Mouse (Mus musculus) hindbrain, embryonic 11.5 days (tissue): ENCODE results near the gene Nek6. TPM values are rescaled to one million over a fixed set of nuclear protein-coding genes. Genes with fewer than 3 reads are reported as not detected.

Experiments
- ATAC-seq: fragments of 200-750 bp; cut with Nextera tagmentation; 2 replicates; pipeline ENCODE4 v1.8.0; 2017; ENCODE audit warnings: mild to moderate bottlenecking, moderate TSS enrichment, moderate library complexity; ENCODE audit not compliant: low FRiP score
- DNase-seq: peaks from one replicate; pipeline ENCODE4 v3.0.0-alpha.2; 2015; ENCODE audit warnings: low spot score
- H3K27ac ChIP-seq: fragments of 300-500 bp; sonication (generic); 2 replicates; pipeline ENCODE4 v1.5.1; 2014; ENCODE audit warnings: mild to moderate bottlenecking, low read depth, low read length
- H3K27me3 ChIP-seq: fragments of 300-500 bp; sonication (generic); 2 replicates; pipeline ENCODE4 v1.6.1; 2014; ENCODE audit warnings: mild to moderate bottlenecking, low read length, moderate library complexity, mixed read lengths; ENCODE audit not compliant: control insufficient read depth, insufficient read depth
- H3K36me3 ChIP-seq: fragments of 300-500 bp; sonication (generic); 2 replicates; pipeline ENCODE4 v1.6.1; 2014; ENCODE audit warnings: mild to moderate bottlenecking, low read length, moderate library complexity, mixed read lengths; ENCODE audit not compliant: control insufficient read depth, insufficient read depth
- H3K4me1 ChIP-seq: fragments of 300-500 bp; sonication (generic); replicated peaks from 2 replicates; pipeline ENCODE4 v1.6.1; 2014; ENCODE audit warnings: low read length, mixed read lengths; ENCODE audit not compliant: control insufficient read depth, insufficient read depth
- H3K4me2 ChIP-seq: fragments of 300-500 bp; sonication (generic); replicated peaks from 2 replicates; pipeline ENCODE4 v1.6.1; 2014; ENCODE audit warnings: mild to moderate bottlenecking, low read depth, low read length
- H3K4me3 ChIP-seq: fragments of 300-500 bp; sonication (generic); 2 replicates; pipeline ENCODE4 v1.5.1; 2014; ENCODE audit warnings: low read depth, low read length
- H3K9ac ChIP-seq: fragments of 300-500 bp; sonication (generic); 2 replicates; pipeline ENCODE4 v1.6.1; 2014; ENCODE audit warnings: low read depth, low read length
- H3K9me3 ChIP-seq: fragments of 300-500 bp; sonication (generic); 2 replicates; pipeline ENCODE4 v1.6.1; 2016; ENCODE audit warnings: low read length; ENCODE audit not compliant: control insufficient read depth
- WGBS: fragments of 180-500 bp; shearing (Covaris S2); extraction: QIAGEN DNeasy Blood & Tissue Kit; methylation state at CpG from one replicate; pipeline ENCODE4 v1.1.7; 2014; 5-methylcytosine and 5-hydroxymethylcytosine counted together
- polyA plus RNA-seq: library from polyadenylated mRNA; unstranded; fragments of >200 nt; fragmentation: Nextera tagmentation; extraction: Ambion mirVana; gene quantifications from 2 replicates; pipeline ENCODE4 v1.2.1, GENCODE M21; 2014

The Nek6 gene
- polyA plus RNA-seq, 1 experiment from 2014 or later = 87.8 TPM

GRCm38 (mm10) chr2:38525034-38525433 is 13.6 kb downstream of the Nek6 start:
- Histone ChIP-seq H3K36me3 (no peaks in the 10 kb centered on the region), H3K4me3 (no peak overlapping the region), H3K4me2 (no peak overlapping the region), H3K27ac (no peak overlapping the region), H3K9me3 (no peaks in the 10 kb centered on the region), H3K9ac (no peak overlapping the region), H3K4me1 (peaks cover 3% of the 10 kb centered on the region; the same call in 1 of the 2 replicates), H3K27me3 (no peaks in the 10 kb centered on the region)
- ATAC-seq (no peak), DNase-seq (no peak)
- 87% methylated on average over 3 of the region's 3 CpGs for WGBS

GRCm38 (mm10) chr2:38529582-38530152 is 18.2 kb downstream of the Nek6 start:
- Histone ChIP-seq H3K9me3 (no peaks in the 10 kb centered on the region), H3K4me3 (no peak overlapping the region), H3K27me3 (no peaks in the 10 kb centered on the region), H3K4me2 (no peak overlapping the region), H3K9ac (no peak overlapping the region), H3K36me3 (no peaks in the 10 kb centered on the region), H3K27ac (no peak overlapping the region), H3K4me1 (peaks cover 4% of the 10 kb centered on the region; the same call in 1 of the 2 replicates)
- ATAC-seq (no peak), DNase-seq (no peak)
- 75% methylated on average over 14 of the region's 14 CpGs for WGBS

GRCm38 (mm10) chr2:38530955-38531381 is 19.5 kb downstream of the Nek6 start:
- H3K9ac ChIP-seq = no peak overlapping the region
- H3K4me2 ChIP-seq = no peak overlapping the region
- no peaks in the 10 kb centered on the region for H3K36me3 ChIP-seq
- ATAC-seq (no peak), DNase-seq (no peak)
- no peaks in the 10 kb centered on the region for H3K27me3 ChIP-seq
- H3K4me3 ChIP-seq = no peak overlapping the region
- 63% methylated on average over 6 of the region's 6 CpGs for WGBS
- H3K27ac ChIP-seq = no peak overlapping the region
- H3K4me1 ChIP-seq = peaks cover 4% of the 10 kb centered on the region; the same call in 1 of the 2 replicates
- H3K9me3 ChIP-seq = no peaks in the 10 kb centered on the region

- WGBS = 79% methylated on average over 6 of the region's 6 CpGs
- Histone ChIP-seq H3K4me3 (no peak overlapping the region), H3K27ac (no peak overlapping the region), H3K4me1 (peaks cover 7% of the 10 kb centered on the region; the same call in 1 of the 2 replicates), H3K4me2 (no peak overlapping the region), H3K36me3 (no peaks in the 10 kb centered on the region), H3K9ac (no peak overlapping the region), H3K27me3 (no peaks in the 10 kb centered on the region), H3K9me3 (no peaks in the 10 kb centered on the region)
- ATAC-seq (no peak), DNase-seq (no peak)
Measured at GRCm38 (mm10) chr2:38533322-38533721, 21.9 kb downstream of the Nek6 start.

- H3K27ac ChIP-seq = no peak overlapping the region
- H3K9ac ChIP-seq = no peak overlapping the region
- no peaks in the 10 kb centered on the region for H3K27me3 ChIP-seq
Measured at GRCm38 (mm10) chr2:38533767-38534166, 22.3 kb downstream of the Nek6 start.

GRCm38 (mm10) chr2:38534241-38534940 is 22.9 kb downstream of the Nek6 start:
- H3K9ac ChIP-seq = no peak overlapping the region
- no peaks in the 10 kb centered on the region for H3K36me3 ChIP-seq
- no peak overlapping the region for H3K27ac ChIP-seq
- no peak overlapping the region for H3K4me3 ChIP-seq
- H3K9me3 ChIP-seq = no peaks in the 10 kb centered on the region
- ATAC-seq (no peak), DNase-seq (no peak)
- 88% methylated on average over 5 of the region's 5 CpGs for WGBS
- H3K4me1 ChIP-seq = peaks cover 7% of the 10 kb centered on the region; the same call in 1 of the 2 replicates
- H3K4me2 ChIP-seq = no peak overlapping the region
- H3K27me3 ChIP-seq = no peaks in the 10 kb centered on the region

More at GRCm38 (mm10) chr2:38533767-38534166, 22.3 kb downstream of the Nek6 start:
- H3K9me3 ChIP-seq = no peaks in the 10 kb centered on the region
- DNase-seq (no peak), ATAC-seq (no peak)
- H3K4me1 ChIP-seq = peaks cover 7% of the 10 kb centered on the region; the same call in 1 of the 2 replicates
- no peak overlapping the region for H3K4me3 ChIP-seq
- no peaks in the 10 kb centered on the region for H3K36me3 ChIP-seq
- no peak overlapping the region for H3K4me2 ChIP-seq
- WGBS = 69% methylated on average over 6 of the region's 6 CpGs

- no peak overlapping the region for H3K9ac ChIP-seq
- DNase-seq = no peak
Measured at GRCm38 (mm10) chr2:38535051-38535450, 23.6 kb downstream of the Nek6 start.

GRCm38 (mm10) chr2:38535521-38536220 is 24.2 kb downstream of the Nek6 start:
- H3K27me3 ChIP-seq = no peaks in the 10 kb centered on the region
- WGBS = 68% methylated on average over 14 of the region's 14 CpGs
- peaks cover 8% of the 10 kb centered on the region; the same call in 1 of the 2 replicates for H3K4me1 ChIP-seq
- DNase-seq (no peak), ATAC-seq (no peak)
- H3K36me3 ChIP-seq = no peaks in the 10 kb centered on the region
- H3K4me3 ChIP-seq = no peak overlapping the region
- no peaks in the 10 kb centered on the region for H3K9me3 ChIP-seq
- no peak overlapping the region for H3K4me2 ChIP-seq
- no peak overlapping the region for H3K9ac ChIP-seq
- H3K27ac ChIP-seq = no peak overlapping the region

More at GRCm38 (mm10) chr2:38535051-38535450, 23.6 kb downstream of the Nek6 start:
- no peak for ATAC-seq
- Histone ChIP-seq H3K27me3 (no peaks in the 10 kb centered on the region), H3K36me3 (no peaks in the 10 kb centered on the region), H3K9me3 (no peaks in the 10 kb centered on the region), H3K4me2 (no peak overlapping the region), H3K4me3 (no peak overlapping the region), H3K4me1 (peaks cover 9% of the 10 kb centered on the region; the same call in 1 of the 2 replicates), H3K27ac (no peak overlapping the region)
- 57% methylated on average over 8 of the region's 8 CpGs for WGBS
